Mouse (Mus musculus) liver, embryonic 13.5 days (tissue): ENCODE results near the gene Cacna1h. TPM values are rescaled to one million over a fixed set of nuclear protein-coding genes. Genes with fewer than 3 reads are reported as not detected.

Source experiments
- ATAC-seq: fragments of 200-750 bp; cut with Nextera tagmentation; 2 replicates; pipeline ENCODE4 v1.8.0; 2017; ENCODE audit warnings: low read depth, mild to moderate bottlenecking, moderate number of reproducible peaks, moderate library complexity
- DNase-seq: peaks from one replicate; pipeline ENCODE4 v3.0.0; 2022
- H3K27ac ChIP-seq: fragments of 300-500 bp; sonication (generic); 2 replicates; pipeline ENCODE4 v1.5.1; 2015; ENCODE audit warnings: moderate library complexity, mild to moderate bottlenecking, inconsistent platforms
- H3K27me3 ChIP-seq: fragments of 300-500 bp; sonication (generic); 2 replicates; pipeline ENCODE4 v1.6.1; 2015; ENCODE audit warnings: mild to moderate bottlenecking, inconsistent platforms
- H3K36me3 ChIP-seq: fragments of 300-500 bp; sonication (generic); 2 replicates; pipeline ENCODE4 v1.6.1; 2015; ENCODE audit warnings: mild to moderate bottlenecking, inconsistent platforms
- H3K4me1 ChIP-seq: fragments of 300-500 bp; sonication (generic); replicated peaks from 2 replicates; pipeline ENCODE4 v1.6.1; 2015; ENCODE audit warnings: inconsistent platforms
- H3K4me2 ChIP-seq: fragments of 300-500 bp; sonication (generic); 2 replicates; pipeline ENCODE4 v1.6.1; 2015; ENCODE audit warnings: inconsistent platforms, mild to moderate bottlenecking, moderate library complexity
- H3K4me3 ChIP-seq: fragments of 300-500 bp; sonication (generic); replicated peaks from 2 replicates; pipeline ENCODE4 v1.5.1; 2015; ENCODE audit warnings: mild to moderate bottlenecking, inconsistent platforms
- H3K9ac ChIP-seq: fragments of 300-500 bp; sonication (generic); 2 replicates; pipeline ENCODE4 v1.6.1; 2015; ENCODE audit warnings: mild to moderate bottlenecking, inconsistent platforms
- H3K9me3 ChIP-seq: fragments of 300-500 bp; sonication (generic); replicated peaks from 2 replicates; pipeline ENCODE4 v1.6.1; 2016; ENCODE audit warnings: inconsistent platforms
- WGBS: fragments of 180-500 bp; shearing (Covaris S2); methylation state at CpG from one replicate; pipeline ENCODE4 v1.1.7; 2015; ENCODE audit not compliant: insufficient replicate concordance; 5-methylcytosine and 5-hydroxymethylcytosine counted together
- polyA plus RNA-seq: library from polyadenylated mRNA; unstranded; fragments of >200 nt; fragmentation: Nextera tagmentation; extraction: Ambion mirVana; gene quantifications from 2 replicates; pipeline ENCODE4 v1.2.1, GENCODE M21; 2015

Gene Cacna1h
- polyA plus RNA-seq, 1 experiment from 2014 or later = 0.39 TPM

DNA sequence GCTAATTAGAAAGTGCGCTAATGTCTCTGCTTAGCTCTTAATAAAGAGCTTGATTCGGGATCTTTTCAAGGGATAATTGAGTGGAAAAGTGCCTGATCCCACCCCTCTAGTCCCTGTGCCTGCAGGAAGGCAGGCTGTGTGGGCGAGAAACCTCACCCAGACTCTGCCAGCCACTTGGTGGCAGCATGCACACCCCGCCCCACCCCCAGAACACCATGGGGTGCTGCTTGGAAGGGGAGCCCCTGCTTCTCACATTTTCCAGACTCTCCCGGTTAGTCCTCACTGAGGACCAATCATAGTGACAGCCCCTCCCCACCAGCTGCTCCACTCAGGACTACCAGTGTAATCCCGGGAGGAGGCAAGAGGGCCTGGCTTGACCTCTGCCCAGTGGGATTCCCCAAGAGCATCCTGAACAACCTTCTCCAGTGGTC is 27.6 kb downstream of the Cacna1h start:
- 20% methylated on average over 6 of the region's 6 CpGs for WGBS
- Histone ChIP-seq H3K4me2 (no peak overlapping the region), H3K9ac (no peak overlapping the region), H3K4me3 (no peak overlapping the region), H3K27me3 (no peaks in the 10 kb centered on the region), H3K27ac (no peak overlapping the region), H3K4me1 (peaks cover 26% of the 10 kb centered on the region), H3K9me3 (no peaks in the 10 kb centered on the region), H3K36me3 (no peaks in the 10 kb centered on the region)
- DNase-seq (no peak), ATAC-seq (no peak)

DNA sequence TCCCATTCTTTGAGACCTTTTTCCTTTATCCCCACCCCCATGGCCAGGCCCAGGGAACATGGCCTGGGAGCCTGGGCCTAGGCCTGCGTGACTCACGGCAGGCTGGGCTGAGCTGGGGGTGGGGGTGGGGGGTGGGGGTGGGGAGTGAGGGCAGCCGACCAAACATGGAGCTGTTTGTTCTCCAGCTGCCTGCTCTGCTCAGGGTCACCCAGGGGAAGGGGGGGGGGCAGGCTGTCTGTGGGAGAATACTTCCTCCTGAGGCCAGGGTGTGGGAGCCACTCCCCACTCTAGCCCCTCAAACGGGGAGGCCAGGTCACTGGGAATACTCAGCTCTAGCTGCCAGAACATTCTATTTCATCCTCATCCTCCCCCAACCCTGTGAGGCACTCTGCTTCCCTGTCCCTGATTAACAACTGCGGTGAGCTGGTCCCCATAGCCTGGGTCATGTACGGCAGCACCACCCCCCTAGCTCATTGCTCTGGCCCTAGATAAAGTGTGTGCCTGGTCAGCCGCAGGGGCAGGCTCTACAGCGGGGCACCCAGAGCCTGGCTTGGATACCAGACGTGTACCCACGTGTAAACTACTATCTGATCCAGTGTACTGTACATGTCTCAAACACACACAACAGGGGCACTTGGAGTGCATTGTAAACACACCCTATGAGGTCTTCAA is 28.2 kb downstream of the Cacna1h start:
- Histone ChIP-seq H3K4me2 (no peak overlapping the region), H3K36me3 (no peaks in the 10 kb centered on the region), H3K27ac (peak overlapping the region; percentile 23; the same call in 1 of the 2 replicates), H3K4me3 (no peak overlapping the region), H3K9ac (no peak overlapping the region), H3K4me1 (peaks cover 26% of the 10 kb centered on the region), H3K9me3 (no peaks in the 10 kb centered on the region), H3K27me3 (no peaks in the 10 kb centered on the region)
- DNase-seq = no peak
- peak; percentile 67 for ATAC-seq
- WGBS = 6% methylated on average over 10 of the region's 10 CpGs

DNA sequence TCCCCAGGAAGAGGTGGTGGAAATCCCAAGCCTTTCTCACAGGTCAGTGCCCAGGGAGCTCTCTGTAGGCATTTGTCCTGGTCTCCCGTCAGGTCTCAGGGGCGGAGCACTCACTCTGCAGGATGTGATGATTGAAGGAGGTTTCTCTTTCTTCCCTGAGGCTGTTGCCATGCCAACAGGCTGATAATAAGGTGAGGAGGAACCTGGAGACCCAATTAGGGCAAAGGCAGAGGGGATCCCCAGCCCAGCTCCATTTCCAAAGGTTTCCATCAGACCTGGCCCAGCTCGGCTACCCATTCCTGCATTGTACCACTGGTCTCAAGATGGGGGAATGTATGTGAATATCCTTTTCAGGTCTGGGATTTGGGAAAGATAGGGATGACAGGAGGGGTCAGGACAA is 29.4 kb downstream of the Cacna1h start:
- Histone ChIP-seq H3K4me2 (no peak overlapping the region), H3K27ac (no peak overlapping the region), H3K4me3 (no peak overlapping the region), H3K27me3 (no peaks in the 10 kb centered on the region), H3K9me3 (no peaks in the 10 kb centered on the region), H3K9ac (no peak overlapping the region), H3K4me1 (peaks cover 26% of the 10 kb centered on the region), H3K36me3 (no peaks in the 10 kb centered on the region)
- no peak for ATAC-seq
- no peak for DNase-seq
- 19% methylated on average over 3 of the region's 3 CpGs for WGBS

DNA sequence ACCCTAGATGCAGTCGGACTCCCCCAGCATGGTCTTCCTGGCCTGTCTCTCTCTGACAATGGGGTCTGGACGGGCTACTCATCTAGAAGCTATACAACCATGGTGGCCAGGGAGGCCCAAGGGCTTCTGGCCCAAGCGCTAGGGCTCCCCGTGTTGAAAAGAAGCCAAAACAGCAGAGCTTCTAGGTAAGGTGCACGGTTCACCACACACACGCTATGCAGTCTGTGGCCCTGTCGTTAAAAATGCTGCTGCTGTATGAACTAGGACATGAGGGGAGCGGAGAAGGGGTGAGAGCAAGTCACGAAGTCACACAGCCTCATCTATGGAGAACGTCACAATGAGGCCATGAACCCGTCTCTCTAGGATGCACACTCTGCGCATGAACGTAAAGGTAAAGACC is 31.4 kb downstream of the Cacna1h start:
- H3K9me3 ChIP-seq = no peaks in the 10 kb centered on the region
- no peaks in the 10 kb centered on the region for H3K36me3 ChIP-seq
- no peak overlapping the region for H3K4me3 ChIP-seq
- H3K4me2 ChIP-seq = no peak overlapping the region
- peaks cover 20% of the 10 kb centered on the region for H3K4me1 ChIP-seq
- no peak overlapping the region for H3K27ac ChIP-seq
- ATAC-seq (no peak), DNase-seq (no peak)
- WGBS = 67% methylated on average over 13 of the region's 13 CpGs
- no peak overlapping the region for H3K9ac ChIP-seq
- no peaks in the 10 kb centered on the region for H3K27me3 ChIP-seq

DNA sequence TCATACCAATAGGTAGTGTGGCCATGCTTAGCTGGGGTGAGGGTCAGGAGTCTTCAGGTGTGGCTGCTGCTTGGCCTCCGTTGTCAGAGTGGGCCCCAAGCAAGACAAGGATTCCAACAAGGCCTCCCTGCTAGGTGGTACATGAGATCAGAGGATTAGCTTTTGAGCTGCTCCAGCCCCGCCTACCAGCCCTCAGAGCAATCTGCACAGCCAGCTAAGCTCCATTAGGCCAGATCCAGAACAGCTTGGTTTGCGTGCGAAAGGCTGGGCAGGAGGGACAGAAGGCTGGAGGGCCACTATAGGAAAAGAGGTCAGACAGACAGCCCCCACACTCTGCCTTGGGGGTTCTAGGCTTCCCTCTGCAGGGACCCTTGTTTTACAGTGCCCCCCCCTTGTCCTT is 32.1 kb downstream of the Cacna1h start:
- no peaks in the 10 kb centered on the region for H3K36me3 ChIP-seq
- H3K4me2 ChIP-seq = no peak overlapping the region
- H3K9me3 ChIP-seq = no peaks in the 10 kb centered on the region
- WGBS = 45% methylated on average over 4 of the region's 4 CpGs
- no peaks in the 10 kb centered on the region for H3K27me3 ChIP-seq
- H3K4me1 ChIP-seq = peaks cover 18% of the 10 kb centered on the region
- ATAC-seq (no peak), DNase-seq (no peak)
- no peak overlapping the region for H3K4me3 ChIP-seq
- no peak overlapping the region for H3K27ac ChIP-seq
- no peak overlapping the region for H3K9ac ChIP-seq

DNA sequence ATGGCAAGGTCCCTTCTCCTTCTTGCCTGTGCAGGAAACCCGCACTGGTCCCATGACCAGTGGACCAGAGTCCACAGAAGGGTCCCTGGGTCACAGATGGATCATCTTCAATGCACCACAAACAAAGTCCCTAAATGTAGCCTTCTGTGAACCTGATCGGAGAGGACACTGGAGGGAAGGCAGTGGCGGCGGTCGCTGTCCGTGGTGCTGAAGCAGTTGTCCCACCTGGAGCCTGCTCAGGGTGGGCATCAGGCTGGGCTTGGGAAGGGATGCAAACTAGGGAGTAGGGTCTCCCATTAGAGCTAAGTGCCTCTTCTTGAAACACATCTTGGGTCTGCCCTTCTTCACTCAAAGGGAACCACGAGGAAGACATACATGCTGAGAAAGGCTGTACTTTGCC is 33.1 kb downstream of the Cacna1h start:
- Histone ChIP-seq H3K9ac (no peak overlapping the region), H3K36me3 (no peaks in the 10 kb centered on the region), H3K4me3 (no peak overlapping the region), H3K4me1 (peaks cover 7% of the 10 kb centered on the region), H3K9me3 (no peaks in the 10 kb centered on the region), H3K27ac (no peak overlapping the region), H3K27me3 (no peaks in the 10 kb centered on the region), H3K4me2 (no peak overlapping the region)
- ATAC-seq = no peak
- 6% methylated on average over 7 of the region's 7 CpGs for WGBS
- DNase-seq = no peak

DNA sequence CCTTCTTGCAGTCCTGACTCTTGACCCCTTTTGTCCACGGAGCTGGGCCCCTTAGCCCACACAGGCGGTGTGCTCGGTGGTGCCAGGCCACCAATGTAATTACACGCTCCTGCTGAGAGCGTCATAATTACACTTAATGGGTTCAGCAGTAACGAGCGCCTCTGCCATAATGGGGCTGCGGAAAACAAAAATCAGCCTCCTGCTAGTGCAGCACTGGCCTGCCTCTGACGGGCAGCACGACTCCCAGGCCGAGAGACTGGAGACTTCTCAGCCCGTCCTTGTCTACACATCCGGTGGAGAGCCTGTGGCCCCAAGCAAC is 35.1 kb downstream of the Cacna1h start:
- Histone ChIP-seq H3K27ac (no peak overlapping the region), H3K9me3 (no peaks in the 10 kb centered on the region), H3K27me3 (no peaks in the 10 kb centered on the region), H3K4me1 (no peaks in the 10 kb centered on the region), H3K4me2 (no peak overlapping the region), H3K36me3 (no peaks in the 10 kb centered on the region), H3K9ac (no peak overlapping the region), H3K4me3 (no peak overlapping the region)
- WGBS = 61% methylated on average over 13 of the region's 13 CpGs
- no peak for DNase-seq
- no peak for ATAC-seq

DNA sequence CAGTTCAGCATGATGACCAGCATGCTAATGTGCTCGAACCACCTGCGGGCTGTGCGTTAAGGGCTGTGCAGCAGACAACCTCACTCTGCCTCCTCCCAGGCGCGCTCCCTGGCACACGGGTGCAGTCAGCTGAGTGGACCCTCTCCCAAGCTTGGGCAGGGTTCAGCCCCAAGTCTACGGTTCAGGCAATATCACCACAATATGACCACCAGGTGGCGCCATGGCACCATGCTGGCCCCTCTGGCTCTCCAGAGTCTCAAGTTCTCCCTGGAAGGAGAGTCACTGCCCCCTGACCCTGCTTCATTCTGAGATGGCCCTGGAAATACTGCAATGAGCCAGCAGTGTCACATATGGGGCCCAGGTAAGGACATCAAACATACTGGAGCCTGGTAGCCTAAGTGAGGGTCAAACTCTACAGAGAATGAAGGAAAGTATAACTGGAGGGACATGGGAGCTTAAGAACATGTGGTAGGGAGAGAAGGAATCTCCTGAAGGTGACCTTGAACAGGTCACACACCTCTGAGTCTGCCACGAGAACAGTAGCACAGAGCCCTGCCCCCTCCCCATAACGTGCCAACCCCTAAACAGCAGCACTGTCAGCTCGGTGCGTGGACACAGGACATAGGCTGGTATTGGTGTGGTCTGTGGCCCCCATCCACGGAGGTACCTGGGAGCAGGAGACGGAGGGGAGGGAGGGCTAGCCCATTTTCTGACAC is 35.6 kb downstream of the Cacna1h start:
- peak; percentile 24 for DNase-seq
- H3K4me1 ChIP-seq = no peaks in the 10 kb centered on the region
- no peak overlapping the region for H3K27ac ChIP-seq
- 28% methylated on average over 14 of the region's 14 CpGs for WGBS
- H3K9me3 ChIP-seq = no peaks in the 10 kb centered on the region
- ATAC-seq = no peak
- no peaks in the 10 kb centered on the region for H3K27me3 ChIP-seq
- no peak overlapping the region for H3K4me2 ChIP-seq
- no peak overlapping the region for H3K4me3 ChIP-seq
- no peak overlapping the region for H3K9ac ChIP-seq
- H3K36me3 ChIP-seq = no peaks in the 10 kb centered on the region

DNA sequence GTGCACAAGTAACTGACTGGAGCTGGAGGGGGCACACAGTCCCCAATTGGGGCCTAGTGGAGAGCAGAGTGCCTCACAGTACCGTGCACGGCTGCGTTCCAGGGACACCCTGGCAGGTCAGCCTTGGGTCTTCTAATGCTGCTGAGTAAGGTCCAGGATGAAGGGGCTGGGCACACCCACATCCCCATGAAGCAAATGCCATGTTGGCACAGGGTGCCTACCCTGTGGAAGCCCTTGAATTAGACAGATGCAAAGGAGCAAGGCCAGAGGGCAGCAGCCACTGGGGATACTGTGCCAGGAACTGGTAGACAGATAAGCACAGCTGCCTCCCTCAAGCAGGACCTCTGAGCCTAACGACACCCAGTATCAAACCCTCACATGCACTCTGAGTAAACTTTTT is 39.1 kb downstream of the Cacna1h start:
- Histone ChIP-seq H3K36me3 (no peaks in the 10 kb centered on the region), H3K4me2 (no peak overlapping the region), H3K27me3 (no peaks in the 10 kb centered on the region), H3K9me3 (no peaks in the 10 kb centered on the region), H3K4me1 (0 out of 2 replicates have a peak, but pooled peaks cover 2% of the 10 kb centered on the region), H3K27ac (no peak overlapping the region), H3K9ac (no peak overlapping the region), H3K4me3 (no peak overlapping the region)
- 61% methylated on average over 4 of the region's 4 CpGs for whole genome bisulfite sequencing
- no peak for ATAC-seq
- DNase-seq = no peak

DNA sequence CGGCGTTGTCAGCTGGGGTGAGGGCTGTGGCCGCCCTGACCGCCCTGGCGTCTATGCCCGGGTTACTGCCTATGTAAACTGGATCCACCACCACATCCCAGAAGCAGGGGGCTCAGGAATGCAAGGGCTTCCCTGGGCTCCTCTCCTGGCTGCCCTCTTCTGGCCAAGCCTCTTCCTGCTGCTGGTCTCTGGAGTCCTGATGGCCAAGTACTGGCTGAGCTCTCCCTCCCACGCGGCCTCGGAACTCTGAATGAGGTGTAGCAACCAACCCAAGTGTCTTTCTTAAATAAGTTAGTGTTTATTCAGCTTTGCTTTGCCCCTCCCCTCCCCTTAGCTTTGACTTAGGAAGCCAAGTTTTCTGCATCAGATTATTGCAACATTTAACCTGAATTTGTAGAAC is 59.6 kb downstream of the Cacna1h start:
- no peak overlapping the region for H3K4me3 ChIP-seq

DNA sequence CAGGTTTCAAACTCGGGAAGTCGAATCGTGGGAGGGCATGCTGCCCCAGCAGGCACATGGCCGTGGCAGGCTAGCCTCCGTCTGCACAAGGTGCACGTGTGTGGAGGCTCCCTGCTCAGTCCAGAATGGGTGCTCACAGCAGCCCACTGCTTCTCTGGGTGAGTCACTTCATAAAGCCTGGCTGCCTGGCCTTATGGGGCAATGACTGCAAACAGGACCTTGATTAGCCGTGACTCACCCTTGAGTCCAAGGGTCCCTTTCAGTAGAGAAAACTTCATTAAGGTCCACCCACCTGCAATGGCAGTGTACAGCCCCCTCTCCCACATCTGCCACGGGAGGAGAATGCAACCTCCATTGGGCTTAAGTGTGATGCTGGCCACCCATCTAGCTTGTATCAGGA is 61.1 kb downstream of the Cacna1h start:
- Histone ChIP-seq H3K4me3 (no peak overlapping the region), H3K9me3 (no peaks in the 10 kb centered on the region), H3K36me3 (no peaks in the 10 kb centered on the region), H3K27ac (no peak overlapping the region), H3K4me2 (no peak overlapping the region), H3K4me1 (peaks cover 7% of the 10 kb centered on the region; the same call in 1 of the 2 replicates), H3K9ac (no peak overlapping the region), H3K27me3 (no peaks in the 10 kb centered on the region)
- 48% methylated on average over 8 of the region's 8 CpGs for WGBS
- ATAC-seq = no peak
- DNase-seq = no peak

More for the DNA sequence above, 59.6 kb downstream of the Cacna1h start:
- Histone ChIP-seq H3K4me1 (peaks cover 7% of the 10 kb centered on the region; the same call in 1 of the 2 replicates), H3K4me2 (no peak overlapping the region), H3K36me3 (no peaks in the 10 kb centered on the region), H3K9me3 (peaks cover 8% of the 10 kb centered on the region; the same call in 1 of the 2 replicates), H3K27me3 (no peaks in the 10 kb centered on the region), H3K9ac (no peak overlapping the region), H3K27ac (no peak overlapping the region)
- WGBS = 31% methylated on average over 9 of the region's 9 CpGs
- DNase-seq (no peak), ATAC-seq (no peak)

DNA sequence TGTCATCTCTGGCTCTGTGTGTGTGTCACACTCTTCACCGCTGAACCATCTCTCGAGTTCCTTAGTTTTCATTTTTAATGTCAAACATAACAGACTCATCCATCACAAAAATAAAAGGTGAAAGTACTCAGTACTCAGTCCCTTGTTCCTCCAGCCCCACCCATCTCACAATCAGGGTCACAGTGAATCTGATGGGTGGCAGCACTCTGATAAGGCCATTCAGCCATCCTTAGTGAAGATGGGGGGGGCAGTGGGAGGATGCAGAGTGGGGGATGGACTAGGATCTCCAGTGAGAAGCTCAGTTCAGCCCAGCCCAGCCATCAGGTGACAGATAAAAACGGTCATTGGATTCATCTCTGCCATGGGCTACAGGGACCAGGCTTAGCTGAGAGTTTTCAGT is 64.6 kb downstream of the Cacna1h start, which contains the start of gene Tpsg1:
TSS of gene Tpsg1 (plus strand) at position 301 of the 400 bp plus-strand sequence.
- Histone ChIP-seq H3K4me3 (no peak within 1 kb of the TSS), H3K27ac (no peak within 1 kb of the TSS), H3K9ac (no peak within 1 kb of the TSS), H3K4me2 (no peak within 1 kb of the TSS), H3K9me3 (no peaks in the 10 kb centered on the region), H3K4me1 (peaks cover 7% of the 10 kb centered on the region; the same call in 1 of the 2 replicates), H3K36me3 (no peaks in the 10 kb centered on the region), H3K27me3 (no peaks in the 10 kb centered on the region)
- ATAC-seq (no peak), DNase-seq (no peak)
- 44% methylated on average over 3 of the region's 3 CpGs for WGBS
